8 mouse cellular contexts compared by ENCODE assay signal in genomic region chr2:72039522-72040045, GRCm38 (mm10).
"Had no signal": no experiment of that assay in that cellular context is flagged by ENCODE, and none has a peak within 500 bp of the region (broad histone marks: within the 10 kb centered on the region; RNA-seq: fewer than 3 reads in every experiment).

No protein-coding gene starts in this region.

- H3K4me3 ChIP-seq: left cerebral cortex, adult 2 months; limb, embryonic 10.5 days; liver, embryonic 15.5 days; midbrain, embryonic 10.5 days; midbrain, embryonic 15.5 days; neural tube, embryonic 13.5 days had no signal

- H3K4me2 ChIP-seq: liver, embryonic 11.5 days; liver, embryonic 15.5 days; midbrain, embryonic 15.5 days had no signal

- DNase-seq: thymus, postnatal 4 days had no signal

- H3K9ac ChIP-seq: liver, embryonic 15.5 days; midbrain, embryonic 15.5 days had no signal

- H3K36me3 ChIP-seq: limb, embryonic 10.5 days; liver, embryonic 15.5 days; midbrain, embryonic 10.5 days; midbrain, embryonic 15.5 days; neural tube, embryonic 13.5 days had no signal

- H3K9me3 ChIP-seq: limb, embryonic 10.5 days; liver, embryonic 15.5 days; midbrain, embryonic 10.5 days; midbrain, embryonic 15.5 days; neural tube, embryonic 13.5 days had no signal

- H3K27me3 ChIP-seq: liver, embryonic 15.5 days; midbrain, embryonic 15.5 days had no signal

- H3K4me1 ChIP-seq: liver, embryonic 15.5 days had no signal

- ATAC-seq: midbrain, embryonic 15.5 days had no signal

- H3K27ac ChIP-seq: limb, embryonic 10.5 days; liver, embryonic 15.5 days; midbrain, embryonic 10.5 days; midbrain, embryonic 15.5 days had no signal
